12 mouse cellular contexts compared by ENCODE assay signal in the genomic region with DNA sequence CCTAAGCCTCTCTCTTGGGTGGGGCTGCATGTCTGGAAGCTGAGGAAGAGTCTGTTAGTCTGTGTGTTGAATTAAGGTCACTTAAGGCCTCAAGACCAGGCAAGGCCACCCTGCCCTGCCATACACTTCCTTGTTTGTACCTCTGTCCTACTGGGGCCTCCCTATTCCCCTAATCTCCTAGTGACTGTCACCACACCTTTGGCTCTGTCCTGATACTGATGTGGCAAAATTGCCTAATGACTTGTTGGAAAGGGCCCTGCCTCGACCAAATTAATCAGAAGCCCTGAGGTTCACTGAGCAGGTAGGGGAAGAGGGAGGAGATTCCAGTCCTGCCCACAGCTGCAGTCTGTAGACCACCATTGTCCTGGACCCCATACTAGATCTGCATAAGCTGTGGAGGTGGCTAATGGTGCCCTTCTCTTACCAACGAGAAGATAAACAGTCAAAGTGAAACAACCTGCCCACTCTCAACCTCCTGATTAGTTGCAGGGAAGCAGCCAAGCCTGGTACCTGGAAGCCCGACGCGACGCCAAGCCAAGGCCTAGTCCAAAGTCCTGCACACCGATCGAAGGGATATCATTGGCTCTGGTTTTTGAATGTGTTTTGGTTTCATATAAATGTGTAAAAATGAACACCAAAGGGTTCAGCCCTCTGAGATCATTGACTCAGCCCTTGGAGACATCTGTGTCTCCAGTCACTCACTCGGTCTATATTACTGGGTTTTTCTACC. TPM values are rescaled to one million over a fixed set of nuclear protein-coding genes. Genes with fewer than 3 reads are reported as not detected.
DNase-seq lines count a peak whose midpoint lies in the region; ATAC-seq and TF ChIP-seq lines count a peak whose summit lies in the region.
"Had no signal": no experiment of that assay in that cellular context is flagged by ENCODE, and none has a peak within 500 bp of the region (broad histone marks: within the 10 kb centered on the region; RNA-seq: fewer than 3 reads in every experiment).

No protein-coding gene starts in this region.

- H3K4me2 ChIP-seq in intestine, embryonic 15.5 days (replicated peaks): no peak overlapping the region
- peak overlapping the region; percentile 48 for H3K4me2 ChIP-seq in liver, embryonic 12.5 days

- peaks cover 5% of the 10 kb centered on the region for H3K36me3 ChIP-seq in erythroblast, embryonic 14.5 days (ENCODE audit: control insufficient read depth)
- H3K36me3 ChIP-seq in intestine, embryonic 15.5 days: peaks cover 4% of the 10 kb centered on the region; the same call in 1 of the 2 replicates
- H3K36me3 ChIP-seq in liver, embryonic 12.5 days: no peaks in the 10 kb centered on the region
- H3K36me3 ChIP-seq in small intestine, adult 2 months (ENCODE audit: control insufficient read depth, insufficient read depth, low read length): peaks cover 16% of the 10 kb centered on the region

- WGBS in intestine, embryonic 15.5 days: 80% methylated on average over 9 of the region's 9 CpGs
- 70% methylated on average over 9 of the region's 9 CpGs for WGBS in liver, embryonic 12.5 days (ENCODE audit: insufficient replicate concordance)
- 35% methylated on average over 9 of the region's 9 CpGs for WGBS in small intestine, adult 2 months

- H3K4me3 ChIP-seq in erythroblast, embryonic 14.5 days (replicated peaks): peak overlapping the region; percentile 28
- no peak overlapping the region for H3K4me3 ChIP-seq in intestine, embryonic 15.5 days (replicated peaks)
- no peak overlapping the region for H3K4me3 ChIP-seq in liver, embryonic 12.5 days
- peak overlapping the region; percentile 7; the same call in 1 of the 2 replicates for H3K4me3 ChIP-seq in small intestine, adult 2 months (ENCODE audit: low read depth, low read length)
- H3K4me3 ChIP-seq: left cerebral cortex, adult 2 months had no signal

- peak; percentile 56 for ATAC-seq in intestine, embryonic 15.5 days
- ATAC-seq in liver, embryonic 12.5 days: peak; percentile 90

- TF ChIP-seq CTCF in small intestine, adult 2 months (IDR thresholded peaks at IDR 0.05; ENCODE audit: extremely low read depth, insufficient read length, insufficient replicate concordance, low read depth, low read length): no peak

- intact Hi-C loops in left cerebral cortex, postnatal 14 days (cut with DNase I): no loop called here

- no peak for TF ChIP-seq POLR2A in small intestine, adult 2 months (IDR thresholded peaks at IDR 0.05; ENCODE audit: low read depth, low read length)

- DNase-seq in cerebellum, postnatal 25 days: no peak
- no peak for DNase-seq in left cerebral cortex, postnatal 14 days (ENCODE audit: low spot score in 2 of 2)
- DNase-seq in cerebellum, adult 9-10 months: no peak
- DNase-seq: cerebellum, adult 8-10 months; gastrocnemius, postnatal 36 days; lung, postnatal 4 days; thymus, adult 2 months had no signal

- no peaks in the 10 kb centered on the region for H3K27me3 ChIP-seq in erythroblast, embryonic 14.5 days (ENCODE audit: control insufficient read depth)
- H3K27me3 ChIP-seq in intestine, embryonic 15.5 days (replicated peaks): no peaks in the 10 kb centered on the region
- H3K27me3 ChIP-seq in liver, embryonic 12.5 days (replicated peaks): no peaks in the 10 kb centered on the region
- H3K27me3 ChIP-seq in small intestine, adult 2 months (ENCODE audit: control insufficient read depth, insufficient read depth, low read length): no peaks in the 10 kb centered on the region

- H3K9me3 ChIP-seq in erythroblast, embryonic 14.5 days (ENCODE audit: control insufficient read depth, low read length): no peaks in the 10 kb centered on the region
- no peaks in the 10 kb centered on the region for H3K9me3 ChIP-seq in intestine, embryonic 15.5 days
- no peaks in the 10 kb centered on the region for H3K9me3 ChIP-seq in liver, embryonic 12.5 days (replicated peaks)

- peak overlapping the region; percentile 56 for H3K27ac ChIP-seq in intestine, embryonic 15.5 days
- peak overlapping the region; percentile 59 for H3K27ac ChIP-seq in liver, embryonic 12.5 days
- H3K27ac ChIP-seq in small intestine, adult 2 months (ENCODE audit: insufficient read depth, low read depth, low read length): peak overlapping the region; percentile 99
- H3K27ac ChIP-seq: left cerebral cortex, adult 2 months had no signal

- peaks cover 38% of the 10 kb centered on the region for H3K4me1 ChIP-seq in erythroblast, embryonic 14.5 days (ENCODE audit: control insufficient read depth)
- peaks cover 26% of the 10 kb centered on the region for H3K4me1 ChIP-seq in intestine, embryonic 15.5 days (replicated peaks)
- H3K4me1 ChIP-seq in liver, embryonic 12.5 days: peaks cover 50% of the 10 kb centered on the region
- H3K4me1 ChIP-seq in small intestine, adult 2 months (ENCODE audit: control insufficient read depth, insufficient read depth, insufficient read length, low read length): peaks cover 37% of the 10 kb centered on the region; the same call in 1 of the 2 replicates

- H3K9ac ChIP-seq in intestine, embryonic 15.5 days: no peak overlapping the region
- peak overlapping the region; percentile 29; the same call in 1 of the 2 replicates for H3K9ac ChIP-seq in liver, embryonic 12.5 days

RNA-seq across cellular contexts. Expression of gene Gadd45a, which starts 23.1 kb away (rescaled TPM):
- 123 and 147 TPM in 2 replicates for polyA plus RNA-seq in erythroblast, embryonic 14.5 days (2012)
- polyA plus RNA-seq in intestine, embryonic 15.5 days (2015; fragmentation: Nextera tagmentation; extraction: Ambion mirVana): 29.6 and 37.5 TPM in 2 replicates
- 88.3 and 96.9 TPM in 2 replicates for polyA plus RNA-seq in liver, embryonic 12.5 days (2016; fragmentation: Nextera tagmentation; extraction: Ambion mirVana)
- 106 and 209 TPM in 2 replicates for polyA plus RNA-seq in small intestine, adult 2 months (2012; rRNA removed)
- total RNA-seq in left cerebral cortex, postnatal 14 days (2021): 10 to 100 TPM in 1 of 2 experiments, 1 to 10 TPM in 1; 6.6 to 10.3 TPM

Comparison
In these comparisons a context has a peak if more than half of its experiments do, and no peak if none do; other contexts are left out.
1. H3K4me3 ChIP-seq: peak in erythroblast, embryonic 14.5 days (single experiment) and small intestine, adult 2 months (single experiment); none in intestine, embryonic 15.5 days (single experiment) and liver, embryonic 12.5 days (single experiment).
2. Peak in every context shown above with its lines, with median percentiles within 50 percentile points of each other: H3K27ac ChIP-seq.